Mouse (Mus musculus) hindbrain, embryonic 14.5 days (tissue): ENCODE measurements at regions not wholly inside any gene's neighbourhood (a gene's known extent, or its start where the extent isn't known, plus 50 kb on each side); places are given as distances from the start of the nearest gene placed in this dataset.

Experiments
- ATAC-seq: fragments of 200-750 bp; cut with Nextera tagmentation; 2 replicates; pipeline ENCODE4 v1.8.0; 2017; ENCODE audit warnings: moderate number of reproducible peaks, mild to moderate bottlenecking, moderate TSS enrichment, moderate library complexity; ENCODE audit not compliant: low FRiP score
- DNase-seq: peaks from one replicate; pipeline ENCODE4 v3.0.0-alpha.2; 2015; ENCODE audit warnings: low spot score
- H3K27ac ChIP-seq: fragments of 300-500 bp; sonication (generic); 2 replicates; pipeline ENCODE4 v1.5.1; 2014; ENCODE audit warnings: mild to moderate bottlenecking, moderate library complexity
- H3K27me3 ChIP-seq: fragments of 300-500 bp; sonication (generic); 2 replicates; pipeline ENCODE4 v1.6.1; 2014; ENCODE audit warnings: mild to moderate bottlenecking, low read length, mixed read lengths; ENCODE audit not compliant: control insufficient read depth, insufficient read depth
- H3K36me3 ChIP-seq: fragments of 300-500 bp; sonication (generic); replicated peaks from 2 replicates; pipeline ENCODE4 v1.6.1; 2014; ENCODE audit not compliant: control insufficient read depth, insufficient read depth
- H3K4me1 ChIP-seq: fragments of 300-500 bp; sonication (generic); replicated peaks from 2 replicates; pipeline ENCODE4 v1.6.1; 2014; ENCODE audit warnings: antibody characterized with exemption, low read length, mixed read lengths; ENCODE audit not compliant: control insufficient read depth, insufficient read depth
- H3K4me2 ChIP-seq: fragments of 300-500 bp; sonication (generic); replicated peaks from 2 replicates; pipeline ENCODE4 v1.6.1; 2014; ENCODE audit warnings: mild to moderate bottlenecking, moderate library complexity
- H3K4me3 ChIP-seq: fragments of 300-500 bp; sonication (generic); replicated peaks from 2 replicates; pipeline ENCODE4 v1.5.1; 2014; ENCODE audit warnings: mild to moderate bottlenecking, low read length
- H3K9ac ChIP-seq: fragments of 300-500 bp; sonication (generic); 2 replicates; pipeline ENCODE4 v1.6.1; 2014
- H3K9me3 ChIP-seq: fragments of 300-500 bp; sonication (generic); 2 replicates; pipeline ENCODE4 v1.6.1; 2016; ENCODE audit warnings: low read length; ENCODE audit not compliant: control insufficient read depth
- WGBS: fragments of 180-500 bp; shearing (Covaris S2); extraction: QIAGEN DNeasy Blood & Tissue Kit; methylation state at CpG from one replicate; pipeline ENCODE4 v1.1.7; 2014; 5-methylcytosine and 5-hydroxymethylcytosine counted together

DNA sequence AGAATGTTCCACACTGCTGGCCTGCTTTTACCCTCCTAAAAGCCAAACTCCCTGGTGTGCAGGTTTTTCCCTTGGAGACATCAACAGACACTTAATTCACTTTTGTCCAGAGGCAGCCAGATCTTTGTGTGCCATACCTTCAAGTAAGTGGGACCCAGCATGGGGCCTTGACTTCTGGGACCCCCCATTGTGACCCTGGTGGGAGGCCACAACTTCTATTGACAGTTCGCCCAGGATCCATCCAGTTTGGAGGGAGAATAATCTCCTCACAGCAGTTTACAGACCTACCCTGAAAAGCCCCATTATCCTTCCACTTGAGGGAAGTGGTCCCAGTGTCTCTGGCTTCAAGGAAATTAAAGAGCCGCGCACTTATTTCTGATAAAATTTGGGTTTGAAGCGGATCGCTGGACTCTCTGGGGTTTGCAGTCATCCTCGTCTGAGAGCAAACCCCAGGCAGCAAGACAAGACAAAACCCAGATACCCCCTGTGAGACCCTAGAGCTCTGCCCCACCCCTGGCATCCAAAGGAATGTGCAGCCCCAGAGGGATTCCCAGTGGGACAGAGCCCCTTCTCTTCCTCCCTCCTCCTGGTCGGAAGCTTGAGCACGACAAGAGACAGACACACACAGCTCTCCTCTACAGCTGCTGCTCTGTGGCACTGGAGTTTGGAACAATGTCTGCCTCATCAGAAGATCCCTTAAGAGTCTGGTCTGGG lies 115.8 kb upstream of the Med13l start:
- Histone ChIP-seq H3K9me3 (no peaks in the 10 kb centered on the region), H3K27ac (no peak overlapping the region), H3K27me3 (no peaks in the 10 kb centered on the region), H3K36me3 (no peaks in the 10 kb centered on the region), H3K4me3 (no peak overlapping the region), H3K4me2 (no peak overlapping the region), H3K4me1 (0 out of 2 replicates have a peak, but pooled peaks cover 3% of the 10 kb centered on the region), H3K9ac (no peak overlapping the region)
- ATAC-seq (no peak), DNase-seq (no peak)
- 8% methylated on average over 8 of the region's 8 CpGs for WGBS

DNA sequence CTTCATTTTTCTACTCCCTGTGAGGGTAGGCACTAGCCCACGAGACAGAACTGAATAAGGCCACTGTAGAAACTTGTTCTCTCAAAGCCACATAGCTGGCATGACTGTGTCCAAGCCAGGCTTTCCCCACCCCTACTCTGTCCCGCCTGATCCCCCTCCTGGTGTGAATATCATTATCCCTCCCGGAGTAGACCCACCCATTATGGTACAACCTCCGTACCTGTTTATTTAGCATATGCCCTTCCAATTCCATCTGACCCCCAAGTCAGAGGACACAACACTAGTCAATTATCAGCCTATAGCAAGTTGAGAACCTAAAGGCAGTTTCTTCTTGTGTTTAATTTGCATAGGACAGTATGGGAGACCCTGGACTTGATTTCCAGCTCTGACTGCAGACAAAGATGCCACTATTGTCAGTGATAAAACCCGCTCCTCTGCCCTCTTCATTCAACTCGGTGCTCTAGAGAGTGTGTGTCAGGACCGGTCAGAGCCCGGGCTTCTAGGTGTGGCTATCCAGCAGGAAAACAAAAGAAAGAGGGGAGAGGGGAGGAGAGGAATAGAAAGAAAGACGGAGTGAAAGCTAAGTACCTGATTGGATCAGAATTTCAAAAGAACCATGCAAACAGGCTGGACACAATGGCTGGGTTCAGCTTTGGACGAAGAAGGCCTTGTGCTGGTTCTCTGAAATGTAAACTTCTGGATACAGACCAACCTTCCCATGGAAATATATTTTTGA lies 115.1 kb upstream of the Med13l start:
- ATAC-seq (no peak), DNase-seq (no peak)
- Histone ChIP-seq H3K4me2 (no peak overlapping the region), H3K27me3 (no peaks in the 10 kb centered on the region), H3K36me3 (no peaks in the 10 kb centered on the region), H3K4me1 (0 out of 2 replicates have a peak, but pooled peaks cover 3% of the 10 kb centered on the region), H3K4me3 (no peak overlapping the region), H3K27ac (no peak overlapping the region), H3K9me3 (no peaks in the 10 kb centered on the region), H3K9ac (no peak overlapping the region)
- 18% methylated on average over 10 of the region's 10 CpGs for whole genome bisulfite sequencing

DNA sequence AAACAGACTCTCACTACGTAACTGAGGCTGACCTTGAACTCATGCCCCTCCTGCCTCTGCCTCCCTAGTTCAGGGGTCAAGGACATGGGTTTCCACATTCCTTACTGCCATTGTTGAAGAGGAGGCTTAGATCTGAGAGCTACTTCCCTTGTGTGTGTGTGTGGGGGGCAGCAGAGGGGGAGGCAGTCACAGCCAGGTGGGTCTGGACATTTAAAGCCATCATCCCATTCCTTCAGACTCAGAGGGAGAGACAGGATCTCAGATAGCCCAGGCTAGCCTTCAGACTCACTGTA lies 114.5 kb upstream of the Med13l start:
- Histone ChIP-seq H3K27ac (no peak overlapping the region), H3K9ac (no peak overlapping the region), H3K4me2 (no peak overlapping the region), H3K4me3 (no peak overlapping the region), H3K4me1 (0 out of 2 replicates have a peak, but pooled peaks cover 3% of the 10 kb centered on the region), H3K36me3 (no peaks in the 10 kb centered on the region), H3K27me3 (no peaks in the 10 kb centered on the region), H3K9me3 (no peaks in the 10 kb centered on the region)
- no peak for ATAC-seq
- WGBS: 69% methylated on average over 1 of the region's 1 CpGs
- DNase-seq: no peak

DNA sequence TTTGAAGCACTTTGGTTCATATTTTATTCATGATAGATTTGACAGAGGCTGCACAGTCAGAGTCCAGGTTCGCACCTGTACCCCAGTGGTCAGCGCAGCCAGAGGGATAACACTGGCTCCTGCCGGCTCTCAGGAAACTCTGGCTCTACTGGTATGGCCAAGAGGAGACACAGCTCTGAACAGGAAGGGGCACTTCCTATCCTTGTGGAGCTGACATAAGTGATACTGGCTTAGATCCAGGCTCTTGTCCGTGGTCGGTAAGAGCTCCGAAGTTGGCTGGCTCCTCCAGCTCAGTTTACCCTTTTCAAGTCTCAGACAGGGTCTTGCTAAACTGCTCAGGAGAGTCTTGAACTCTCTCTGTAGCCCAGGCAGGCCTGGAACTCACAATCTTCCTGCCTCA lies 113.6 kb upstream of the Med13l start:
- no peak overlapping the region for H3K4me3 ChIP-seq
- H3K36me3 ChIP-seq: no peaks in the 10 kb centered on the region
- no peak overlapping the region for H3K9ac ChIP-seq
- no peak overlapping the region for H3K4me2 ChIP-seq
- H3K9me3 ChIP-seq: no peaks in the 10 kb centered on the region
- 0 out of 2 replicates have a peak, but pooled peaks cover 3% of the 10 kb centered on the region for H3K4me1 ChIP-seq
- H3K27ac ChIP-seq: no peak overlapping the region
- 82% methylated on average over 6 of the region's 6 CpGs for WGBS
- H3K27me3 ChIP-seq: no peaks in the 10 kb centered on the region
- no peak for ATAC-seq
- DNase-seq: no peak

DNA sequence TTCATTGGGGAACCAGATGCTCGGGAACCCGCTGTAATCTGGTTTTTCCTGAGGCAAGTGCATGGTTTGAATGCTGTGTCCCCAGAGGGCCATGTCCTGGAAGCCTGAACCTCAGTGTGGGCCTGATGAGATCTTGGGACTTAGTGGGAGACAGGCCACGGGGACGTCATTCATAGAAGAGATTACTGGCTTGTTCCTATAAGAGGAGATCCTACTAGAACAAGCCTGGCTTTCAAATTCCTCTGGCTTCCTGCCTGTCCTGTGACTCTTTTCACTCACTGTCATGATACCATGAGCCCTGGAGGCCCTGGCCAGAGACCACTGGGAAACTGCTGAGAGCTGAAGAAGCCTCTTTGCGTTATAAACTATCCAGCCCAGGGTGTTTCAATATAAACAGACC lies 113.1 kb upstream of the Med13l start:
- Histone ChIP-seq H3K4me3 (no peak overlapping the region), H3K27me3 (no peaks in the 10 kb centered on the region), H3K36me3 (no peaks in the 10 kb centered on the region), H3K9ac (no peak overlapping the region), H3K9me3 (no peaks in the 10 kb centered on the region), H3K4me2 (no peak overlapping the region), H3K27ac (no peak overlapping the region), H3K4me1 (0 out of 2 replicates have a peak, but pooled peaks cover 3% of the 10 kb centered on the region)
- WGBS: 60% methylated on average over 5 of the region's 5 CpGs
- ATAC-seq (no peak), DNase-seq (no peak)

DNA sequence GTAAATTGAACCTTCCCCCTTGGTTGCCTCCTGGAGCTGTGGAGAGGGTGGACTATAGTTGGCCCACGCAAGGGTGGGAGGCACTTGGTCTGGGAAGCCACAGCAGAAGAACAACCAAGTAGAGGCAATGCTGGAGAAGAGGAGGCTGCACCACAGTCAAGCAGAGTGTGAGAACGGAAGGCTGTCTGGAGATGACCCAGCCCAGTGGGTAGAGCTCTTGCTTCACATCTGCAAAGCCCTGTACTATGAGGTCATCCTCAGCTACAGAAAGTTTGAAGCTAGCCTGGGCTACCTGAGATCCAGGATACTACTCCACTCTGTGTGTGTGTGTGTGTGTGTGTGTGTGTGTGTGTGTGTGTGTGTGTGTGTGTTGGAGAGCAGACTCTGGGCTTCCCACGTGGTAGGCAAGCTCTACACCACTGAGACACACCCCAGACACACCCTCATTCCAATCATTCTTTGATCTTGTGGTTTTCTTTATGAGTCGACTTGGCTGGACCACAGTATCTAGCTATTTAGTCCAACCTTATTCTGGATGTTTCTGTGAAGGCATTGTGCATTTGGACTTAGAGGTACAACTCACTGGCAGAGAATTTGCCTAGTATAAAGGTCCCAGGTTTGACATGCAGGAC lies 111.5 kb upstream of the Med13l start:
- no peak for ATAC-seq
- WGBS: 80% methylated on average over 4 of the region's 4 CpGs
- Histone ChIP-seq H3K9me3 (no peaks in the 10 kb centered on the region), H3K27me3 (no peaks in the 10 kb centered on the region), H3K27ac (no peak overlapping the region), H3K4me3 (no peak overlapping the region), H3K4me1 (0 out of 2 replicates have a peak, but pooled peaks cover 3% of the 10 kb centered on the region), H3K9ac (no peak overlapping the region), H3K4me2 (no peak overlapping the region), H3K36me3 (no peaks in the 10 kb centered on the region)
- DNase-seq: no peak

DNA sequence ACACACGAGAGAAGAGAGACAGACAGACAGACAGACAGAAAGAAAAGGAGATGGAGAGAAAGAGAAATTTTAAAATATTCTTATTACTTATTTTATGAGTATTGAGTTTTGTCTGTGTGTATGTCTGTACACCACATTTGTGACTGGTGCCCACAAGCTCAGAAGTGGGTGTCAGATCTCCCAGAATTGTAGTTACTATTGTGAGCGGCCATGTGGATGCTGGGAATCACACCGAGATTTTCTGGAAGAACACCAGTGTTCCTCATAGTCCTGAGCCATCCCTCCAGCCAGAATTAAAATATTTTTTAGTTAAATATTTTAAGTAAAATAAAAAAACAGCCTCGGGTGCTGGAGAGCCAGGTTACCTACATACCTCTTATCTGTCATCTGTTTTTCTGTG lies 110.6 kb upstream of the Med13l start:
- no peak overlapping the region for H3K9ac ChIP-seq
- WGBS: 85% methylated on average over 4 of the region's 4 CpGs
- H3K4me2 ChIP-seq: no peak overlapping the region
- DNase-seq: no peak
- H3K9me3 ChIP-seq: no peaks in the 10 kb centered on the region
- no peak for ATAC-seq
- no peaks in the 10 kb centered on the region for H3K27me3 ChIP-seq
- no peak overlapping the region for H3K4me3 ChIP-seq
- no peak overlapping the region for H3K27ac ChIP-seq
- H3K36me3 ChIP-seq: no peaks in the 10 kb centered on the region
- no peaks in the 10 kb centered on the region for H3K4me1 ChIP-seq

DNA sequence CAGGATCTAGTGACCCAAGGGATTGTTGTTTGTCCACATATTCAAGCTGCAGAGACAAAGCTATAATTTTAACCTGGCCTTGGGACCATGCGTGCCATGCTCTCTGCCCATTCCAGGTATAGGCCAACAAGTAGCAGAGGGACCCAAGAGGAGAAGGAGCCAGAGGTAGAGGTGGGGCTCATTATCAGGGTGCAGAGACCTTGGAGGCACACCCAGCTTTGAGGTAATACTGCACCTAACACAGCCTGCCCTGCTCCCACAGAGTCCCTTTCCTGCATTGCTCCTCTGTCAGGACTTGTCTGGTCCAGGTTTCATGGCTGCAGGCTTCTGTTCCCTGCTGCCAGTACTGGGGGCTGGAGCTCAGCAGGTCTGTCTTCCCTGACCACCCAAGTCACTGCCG lies 108.4 kb upstream of the Med13l start:
- Histone ChIP-seq H3K4me1 (no peaks in the 10 kb centered on the region), H3K36me3 (no peaks in the 10 kb centered on the region), H3K27me3 (no peaks in the 10 kb centered on the region), H3K4me2 (no peak overlapping the region), H3K9ac (no peak overlapping the region), H3K4me3 (no peak overlapping the region), H3K27ac (no peak overlapping the region), H3K9me3 (no peaks in the 10 kb centered on the region)
- ATAC-seq (no peak), DNase-seq (no peak)
- 78% methylated on average over 2 of the region's 2 CpGs for WGBS

DNA sequence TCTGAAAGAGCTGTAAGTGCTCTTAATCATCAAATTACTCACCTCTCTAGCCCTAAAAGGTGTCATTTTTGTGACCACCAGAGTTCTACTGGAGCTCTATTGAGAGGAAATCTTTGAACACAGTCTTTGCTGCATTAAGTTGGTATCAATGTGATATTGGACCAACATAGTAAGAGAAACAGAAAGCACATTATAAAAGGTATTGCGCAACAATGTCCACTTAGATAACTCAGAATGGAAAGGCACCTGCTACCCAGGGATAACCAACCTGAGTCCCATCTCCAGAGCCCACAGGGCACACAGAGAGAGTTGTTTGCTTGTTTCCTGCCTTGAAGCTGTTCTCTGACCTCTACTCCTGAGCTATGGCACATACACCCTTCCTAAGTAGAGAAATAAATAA lies 106.4 kb upstream of the Med13l start:
- no peaks in the 10 kb centered on the region for H3K36me3 ChIP-seq
- no peak overlapping the region for H3K4me2 ChIP-seq
- no peaks in the 10 kb centered on the region for H3K27me3 ChIP-seq
- H3K9me3 ChIP-seq: no peaks in the 10 kb centered on the region
- ATAC-seq (no peak), DNase-seq (no peak)
- no peak overlapping the region for H3K27ac ChIP-seq
- H3K4me3 ChIP-seq: no peak overlapping the region
- peaks cover 4% of the 10 kb centered on the region; the same call in 1 of the 2 replicates for H3K4me1 ChIP-seq
- 98% methylated on average over 1 of the region's 1 CpGs for WGBS
- H3K9ac ChIP-seq: no peak overlapping the region
